Mouse (Mus musculus) C2C12 (cell line): Measurements from ENCODE around the gene Ces5a. TPM values are rescaled to one million over a fixed set of nuclear protein-coding genes. Genes with fewer than 3 reads are reported as not detected.

Source experiments
- H3K27me3 ChIP-seq: one replicate; pipeline ENCODE4 v1.6.1; 2011; ENCODE audit not compliant: control insufficient read depth, insufficient read depth, insufficient read length
- H3K36me3 ChIP-seq: one replicate; pipeline ENCODE4 v1.6.1; 2011; ENCODE audit not compliant: control insufficient read depth, insufficient read depth
- H3K4me3 ChIP-seq: one replicate; pipeline ENCODE4 v1.5.1; 2011; ENCODE audit warnings: mild to moderate bottlenecking, control low read depth; ENCODE audit not compliant: poor library complexity, insufficient read depth, severe bottlenecking
- H3K79me2 ChIP-seq: one replicate; pipeline ENCODE4 v1.6.1; 2011; ENCODE audit not compliant: control insufficient read depth, insufficient read depth
- H3K79me3 ChIP-seq: one replicate; pipeline ENCODE4 v1.6.1; 2011; ENCODE audit warnings: low read depth, control low read depth
- H3ac ChIP-seq: one replicate; pipeline ENCODE3; 2011; ENCODE audit warnings: low read depth; ENCODE audit not compliant: control insufficient read depth, insufficient read length
- CEBPB ChIP-seq: IDR thresholded peaks from one replicate; pipeline ENCODE4 v1.6.1; 2011; ENCODE audit warnings: low read depth, mild to moderate bottlenecking, control low read depth, moderate library complexity
- CTCF ChIP-seq: IDR thresholded peaks from one replicate; pipeline ENCODE4 v1.5.1; 2011; ENCODE audit not compliant: control insufficient read depth, insufficient read depth, insufficient read length
- FOSL1 ChIP-seq: IDR thresholded peaks from one replicate; pipeline ENCODE4 v1.8.0; 2011; ENCODE audit warnings: mild to moderate bottlenecking, low read length; ENCODE audit not compliant: poor library complexity, insufficient read depth, severe bottlenecking
- MAX ChIP-seq: IDR thresholded peaks from one replicate; pipeline ENCODE4 v1.6.1; 2011; ENCODE audit warnings: mild to moderate bottlenecking, control low read depth
- MYOD1 ChIP-seq: IDR thresholded peaks from one replicate; pipeline ENCODE4 v1.6.1; 2011; ENCODE audit warnings: low read depth; ENCODE audit not compliant: control insufficient read depth, insufficient read length
- MYOG ChIP-seq: IDR thresholded peaks from one replicate; pipeline ENCODE4 v1.6.1; 2011; ENCODE audit not compliant: control insufficient read depth, insufficient read length; ENCODE audit errors: extremely low read depth
- USF1 ChIP-seq: IDR thresholded peaks from one replicate; pipeline ENCODE4 v1.6.1; 2011; ENCODE audit warnings: low read depth, mild to moderate bottlenecking, control low read depth, moderate library complexity
- polyA plus RNA-seq: library from polyadenylated mRNA; unstranded; fragments of >200 nt; fragmentation: generic; extraction: Trizol; gene quantifications from one replicate; pipeline ENCODE4 v1.2.1, GENCODE M21; 2012; ENCODE audit warnings: missing spikeins

The Ces5a gene
- polyA plus RNA-seq, 1 experiment = not detected

- Histone ChIP-seq H3K79me3 (no peaks in the 10 kb centered on the region), H3K36me3 (no peaks in the 10 kb centered on the region), H3K4me3 (no peak overlapping the region), H3K27me3 (no peaks in the 10 kb centered on the region), H3ac (no peak overlapping the region), H3K79me2 (no peaks in the 10 kb centered on the region)
- TF ChIP-seq CTCF (no peak), USF1 (no peak), MAX (no peak), MYOG (no peak), CEBPB (no peak), FOSL1 (no peak), MYOD1 (no peak)
Observed at GRCm38 (mm10) chr8:93569311-93570185, 33.9 kb upstream of the Ces5a start.

- no peak for TF ChIP-seq MAX
- TF ChIP-seq USF1 = no peak
- no peak for TF ChIP-seq FOSL1
- no peak for TF ChIP-seq MYOG
- no peak for TF ChIP-seq CEBPB
- no peak for TF ChIP-seq MYOD1
- no peak for TF ChIP-seq CTCF
- H3K79me3 ChIP-seq = no peaks in the 10 kb centered on the region
- no peaks in the 10 kb centered on the region for H3K79me2 ChIP-seq
- no peak overlapping the region for H3ac ChIP-seq
- H3K27me3 ChIP-seq = no peaks in the 10 kb centered on the region
- no peak overlapping the region for H3K4me3 ChIP-seq
- H3K36me3 ChIP-seq = no peaks in the 10 kb centered on the region
Observed at GRCm38 (mm10) chr8:93568666-93569065, 33.0 kb upstream of the Ces5a start.

GRCm38 (mm10) chr8:93567086-93567485, 31.5 kb upstream of the Ces5a start:
- Histone ChIP-seq H3K27me3 (no peaks in the 10 kb centered on the region), H3K79me2 (no peaks in the 10 kb centered on the region), H3K36me3 (no peaks in the 10 kb centered on the region), H3ac (no peak overlapping the region), H3K79me3 (no peaks in the 10 kb centered on the region), H3K4me3 (no peak overlapping the region)
- no peak for TF ChIP-seq CEBPB
- TF ChIP-seq FOSL1 = no peak
- no peak for TF ChIP-seq MAX
- TF ChIP-seq CTCF = no peak
- TF ChIP-seq USF1 = no peak
- TF ChIP-seq MYOG = no peak
- TF ChIP-seq MYOD1 = no peak

- H3K36me3 ChIP-seq = no peaks in the 10 kb centered on the region
- no peak overlapping the region for H3K4me3 ChIP-seq
- H3K79me3 ChIP-seq = no peaks in the 10 kb centered on the region
- no peak for TF ChIP-seq USF1
- TF ChIP-seq MYOG = no peak
- no peak for TF ChIP-seq CTCF
- TF ChIP-seq CEBPB = no peak
- no peak for TF ChIP-seq MYOD1
- no peak for TF ChIP-seq FOSL1
- TF ChIP-seq MAX = no peak
- H3K27me3 ChIP-seq = no peaks in the 10 kb centered on the region
- H3ac ChIP-seq = no peak overlapping the region
- no peaks in the 10 kb centered on the region for H3K79me2 ChIP-seq
Observed at GRCm38 (mm10) chr8:93564634-93565033, 29.0 kb upstream of the Ces5a start.

- H3K27me3 ChIP-seq = no peaks in the 10 kb centered on the region
- H3K79me3 ChIP-seq = no peaks in the 10 kb centered on the region
- H3ac ChIP-seq = no peak overlapping the region
- TF ChIP-seq CTCF (no peak), CEBPB (no peak), USF1 (no peak), MAX (no peak), MYOG (no peak), FOSL1 (no peak), MYOD1 (no peak)
- no peaks in the 10 kb centered on the region for H3K36me3 ChIP-seq
- no peaks in the 10 kb centered on the region for H3K79me2 ChIP-seq
- no peak overlapping the region for H3K4me3 ChIP-seq
Observed at GRCm38 (mm10) chr8:93563551-93563950, 27.9 kb upstream of the Ces5a start.
